Mouse (Mus musculus) liver, embryonic 11.5 days (tissue): Measurements from ENCODE around the gene BC035044. TPM values are rescaled to one million over a fixed set of nuclear protein-coding genes. Genes with fewer than 3 reads are reported as not detected.
"Not testable (repeated sequence)": the region's sequence is repeated elsewhere in the genome, so short reads cannot be mapped to it uniquely, and the experiment has no call there.

Source experiments
- ATAC-seq: fragments of 200-750 bp; cut with Nextera tagmentation; replicated peaks from 2 replicates; pipeline ENCODE4 v1.8.0; 2017; ENCODE audit warnings: moderate number of reproducible peaks, mild to moderate bottlenecking, moderate TSS enrichment, moderate library complexity; ENCODE audit not compliant: low FRiP score
- DNase-seq: peaks from one replicate; pipeline ENCODE4 v3.0.0-alpha.2; 2017; ENCODE audit warnings: low spot score
- H3K27ac ChIP-seq: fragments of 300-500 bp; sonication (generic); 2 replicates; pipeline ENCODE4 v1.5.1; 2014; ENCODE audit warnings: mild to moderate bottlenecking, low read depth, low read length, control low read depth
- H3K27me3 ChIP-seq: fragments of 300-500 bp; sonication (generic); replicated peaks from 2 replicates; pipeline ENCODE4 v1.6.1; 2014; ENCODE audit warnings: low read length, mixed read lengths; ENCODE audit not compliant: control insufficient read depth, insufficient read depth
- H3K36me3 ChIP-seq: fragments of 300-500 bp; sonication (generic); 2 replicates; pipeline ENCODE4 v1.6.1; 2014; ENCODE audit warnings: mild to moderate bottlenecking, low read length, moderate library complexity, mixed read lengths; ENCODE audit not compliant: control insufficient read depth, insufficient read depth
- H3K4me1 ChIP-seq: fragments of 300-500 bp; sonication (generic); replicated peaks from 2 replicates; pipeline ENCODE4 v1.6.1; 2014; ENCODE audit warnings: low read length, mixed read lengths; ENCODE audit not compliant: control insufficient read depth, insufficient read depth
- H3K4me2 ChIP-seq: fragments of 300-500 bp; sonication (generic); 2 replicates; pipeline ENCODE4 v1.6.1; 2014; ENCODE audit warnings: mild to moderate bottlenecking, control low read depth, moderate library complexity
- H3K4me3 ChIP-seq: fragments of 300-500 bp; sonication (generic); 2 replicates; pipeline ENCODE4 v1.5.1; 2014; ENCODE audit warnings: low read depth, low read length, control low read depth
- H3K9ac ChIP-seq: fragments of 300-500 bp; sonication (generic); 2 replicates; pipeline ENCODE4 v1.6.1; 2014; ENCODE audit warnings: low read depth, low read length, control low read depth
- H3K9me3 ChIP-seq: fragments of 300-500 bp; sonication (generic); 2 replicates; pipeline ENCODE4 v1.6.1; 2016; ENCODE audit warnings: low read length, inconsistent platforms, mixed read lengths; ENCODE audit not compliant: control insufficient read depth
- WGBS: fragments of 180-500 bp; shearing (Covaris S2); extraction: QIAGEN DNeasy Blood & Tissue Kit; methylation state at CpG from one replicate; pipeline ENCODE4 v1.1.7; 2014; 5-methylcytosine and 5-hydroxymethylcytosine counted together
- polyA plus RNA-seq: library from polyadenylated mRNA; unstranded; fragments of >200 nt; fragmentation: Nextera tagmentation; extraction: Ambion mirVana; gene quantifications from 2 replicates; pipeline ENCODE4 v1.2.1, GENCODE M21; 2014

BC035044 gene
- polyA plus RNA-seq, 1 experiment from 2014 or later: 5.3 TPM

DNA sequence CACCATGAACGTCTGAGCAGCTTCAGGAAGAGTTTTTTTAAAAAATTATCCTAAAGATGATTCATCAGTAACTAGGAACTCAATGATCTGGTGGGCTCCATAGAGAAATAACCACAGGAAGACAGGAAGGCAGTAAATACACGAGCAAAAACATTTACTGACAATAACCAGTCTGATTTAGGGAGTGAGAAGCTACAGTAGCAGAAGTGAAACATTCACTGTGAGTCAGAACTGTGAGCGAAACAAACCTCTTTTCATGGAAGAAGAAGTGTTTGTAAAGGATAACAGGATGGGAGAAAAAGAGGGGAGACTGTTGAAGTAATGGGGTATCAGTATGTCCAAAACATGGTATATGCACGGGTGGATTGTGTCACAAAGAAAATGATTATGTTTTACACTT is 61.1 kb downstream of the BC035044 start:
- H3K4me1 ChIP-seq: no peaks in the 10 kb centered on the region
- ATAC-seq: no peak
- 55% methylated on average over 4 of the region's 4 CpGs for WGBS

DNA sequence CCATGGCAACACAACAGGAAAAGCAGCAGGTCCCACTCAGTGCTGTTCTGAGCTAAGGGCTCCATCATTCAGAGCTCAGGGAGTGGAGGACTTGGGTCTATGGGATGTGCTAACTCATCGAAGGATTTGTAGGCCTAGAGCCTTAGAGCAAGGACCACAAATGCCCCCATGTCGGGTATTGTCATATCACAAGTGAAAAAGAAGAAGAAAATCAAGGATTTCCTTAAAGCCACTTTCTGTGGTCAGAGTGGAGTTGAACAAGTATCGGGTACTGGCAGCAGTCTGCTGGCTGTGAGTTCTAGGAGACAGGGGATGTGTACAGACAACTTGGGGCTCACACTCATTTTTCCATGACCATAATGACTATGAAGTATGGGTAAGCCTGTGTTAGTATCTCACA is 64.1 kb downstream of the BC035044 start:
- H3K9me3 ChIP-seq: no peaks in the 10 kb centered on the region
- no peak overlapping the region for H3K27ac ChIP-seq
- DNase-seq (no peak), ATAC-seq (no peak)
- no peak overlapping the region for H3K9ac ChIP-seq
- no peaks in the 10 kb centered on the region for H3K4me1 ChIP-seq
- no peaks in the 10 kb centered on the region for H3K27me3 ChIP-seq
- H3K4me2 ChIP-seq: no peak overlapping the region
- no peak overlapping the region for H3K4me3 ChIP-seq
- 79% methylated on average over 3 of the region's 3 CpGs for WGBS
- no peaks in the 10 kb centered on the region for H3K36me3 ChIP-seq

More for the DNA sequence above, 61.1 kb downstream of the BC035044 start:
- H3K27me3 ChIP-seq: no peaks in the 10 kb centered on the region
- no peak overlapping the region for H3K27ac ChIP-seq
- no peak overlapping the region for H3K4me2 ChIP-seq
- H3K36me3 ChIP-seq: no peaks in the 10 kb centered on the region
- DNase-seq: no peak
- no peak overlapping the region for H3K9ac ChIP-seq
- H3K9me3 ChIP-seq: no peaks in the 10 kb centered on the region
- H3K4me3 ChIP-seq: no peak overlapping the region

DNA sequence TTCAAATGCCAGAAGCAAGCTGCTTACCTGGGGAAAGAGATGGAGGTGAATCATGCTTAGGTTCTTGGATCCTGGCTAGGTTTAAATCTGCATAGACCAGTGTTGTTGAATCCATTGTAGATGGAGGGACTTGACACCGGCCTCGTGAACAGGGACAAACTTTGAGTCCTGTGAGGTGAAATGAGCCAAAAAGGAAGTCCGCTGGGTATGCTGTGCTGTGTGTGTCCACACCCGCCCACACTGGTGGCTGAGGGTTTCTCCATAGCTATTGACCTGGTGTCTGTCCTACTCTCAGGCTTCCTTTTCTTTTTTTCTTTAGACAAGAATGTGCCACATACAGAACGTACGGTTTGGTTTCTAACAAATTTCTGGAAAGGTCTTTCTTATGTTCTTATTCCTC is 64.8 kb downstream of the BC035044 start, which contains the start of the genes Gm44511 and Klrb1b:
TSS of gene Gm44511 (minus strand) at position 184 of the 400 bp plus-strand sequence.
TSS of gene Klrb1b (minus strand) at position 200 of the 400 bp plus-strand sequence.
- Histone ChIP-seq H3K4me3 (no peak within 1 kb of the TSS), H3K4me1 (no peaks in the 10 kb centered on the region), H3K4me2 (no peak within 1 kb of the TSS), H3K27me3 (no peaks in the 10 kb centered on the region), H3K36me3 (no peaks in the 10 kb centered on the region), H3K9ac (no peak within 1 kb of the TSS), H3K9me3 (no peaks in the 10 kb centered on the region), H3K27ac (no peak within 1 kb of the TSS)
- DNase-seq (no peak), ATAC-seq (no peak)
- 79% methylated on average over 6 of the region's 6 CpGs for WGBS

DNA sequence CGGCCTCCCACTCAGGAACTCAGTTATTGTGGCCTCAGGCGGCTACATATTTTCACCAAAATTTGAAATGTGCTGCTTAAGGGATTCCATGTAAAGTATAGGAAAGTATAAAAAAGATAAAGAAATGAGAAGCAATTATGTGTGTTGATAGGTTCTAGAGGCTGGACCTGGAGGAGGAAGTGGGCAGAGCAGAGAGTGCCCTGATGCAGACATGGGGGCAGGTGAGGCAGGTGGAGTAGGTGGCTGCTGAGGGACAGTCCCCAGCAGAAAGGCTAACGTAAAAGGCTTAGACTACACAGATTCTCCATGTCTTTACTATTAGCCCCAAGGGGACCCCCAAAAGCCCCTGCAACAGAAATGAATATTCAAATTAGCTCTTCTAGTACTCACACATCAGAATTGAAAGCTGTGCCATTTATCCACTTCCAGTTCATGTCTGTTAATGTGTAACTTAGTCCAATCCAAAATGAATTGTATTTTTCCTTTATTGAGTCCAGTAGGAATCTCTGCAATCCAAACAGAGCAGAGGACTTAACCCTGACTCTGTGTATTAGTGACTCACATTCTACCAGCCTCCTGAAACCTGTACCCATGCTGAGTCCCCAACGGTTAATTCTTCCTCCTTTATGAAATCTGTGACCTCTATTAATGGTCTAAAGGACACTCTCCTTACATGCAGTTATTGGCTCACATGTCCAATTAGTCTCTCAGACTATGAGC is 72.7 kb downstream of the BC035044 start:
- no peak overlapping the region for H3K9ac ChIP-seq
- no peaks in the 10 kb centered on the region for H3K36me3 ChIP-seq
- 77% methylated on average over 4 of the region's 4 CpGs for WGBS
- no peak overlapping the region for H3K27ac ChIP-seq
- DNase-seq (no peak), ATAC-seq (no peak)
- no peak overlapping the region for H3K4me3 ChIP-seq
- H3K4me1 ChIP-seq: no peaks in the 10 kb centered on the region
- H3K9me3 ChIP-seq: no peaks in the 10 kb centered on the region
- no peaks in the 10 kb centered on the region for H3K27me3 ChIP-seq
- no peak overlapping the region for H3K4me2 ChIP-seq

DNA sequence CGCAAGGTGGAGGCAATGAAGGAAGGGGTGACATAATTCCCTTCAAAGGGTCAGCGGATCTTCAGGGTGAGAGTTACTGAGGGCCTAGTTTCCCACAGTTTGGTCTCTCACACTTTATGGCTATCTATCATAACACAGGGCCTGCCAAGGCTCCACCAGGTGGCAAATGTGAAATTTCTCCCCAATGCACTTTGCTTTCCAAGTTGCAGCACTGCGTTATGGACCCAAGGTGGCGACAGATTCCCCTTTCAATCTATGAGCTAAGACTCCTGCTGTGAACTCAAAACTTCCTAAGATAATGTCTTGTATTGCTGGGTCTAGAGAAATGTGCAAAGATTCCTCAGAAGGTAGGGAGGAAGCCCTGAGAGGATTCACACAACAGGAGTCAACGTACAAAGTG is 82.4 kb downstream of the BC035044 start:
- Histone ChIP-seq H3K4me3 (no peak overlapping the region), H3K36me3 (no peaks in the 10 kb centered on the region), H3K4me1 (no peaks in the 10 kb centered on the region), H3K4me2 (no peak overlapping the region), H3K9ac (no peak overlapping the region), H3K27ac (no peak overlapping the region), H3K9me3 (no peaks in the 10 kb centered on the region), H3K27me3 (no peaks in the 10 kb centered on the region)
- DNase-seq (no peak), ATAC-seq (no peak)
- WGBS: 83% methylated on average over 5 of the region's 5 CpGs

DNA sequence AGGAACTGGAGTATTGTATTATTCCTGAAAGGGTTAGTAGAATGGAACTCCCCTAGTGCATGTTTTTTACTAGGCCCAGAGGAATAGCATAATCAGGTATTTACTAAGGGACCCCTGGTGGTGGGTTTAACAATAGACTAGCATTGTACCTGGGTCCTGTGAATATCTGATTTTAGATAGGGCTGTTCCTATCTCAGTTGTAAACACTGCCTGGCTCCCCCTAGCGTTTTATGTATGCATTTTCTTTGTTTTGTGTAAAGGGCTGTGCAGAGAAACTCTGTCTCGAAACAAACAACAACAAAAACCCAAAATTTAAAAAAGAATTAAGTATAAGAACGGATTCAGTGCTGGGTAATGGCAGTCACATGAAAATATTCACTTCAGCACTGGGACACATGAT is 83.9 kb downstream of the BC035044 start:
- Histone ChIP-seq H3K4me2 (no peak overlapping the region), H3K27ac (no peak overlapping the region), H3K4me3 (no peak overlapping the region), H3K9ac (no peak overlapping the region), H3K27me3 (no peaks in the 10 kb centered on the region), H3K4me1 (no peaks in the 10 kb centered on the region), H3K36me3 (no peaks in the 10 kb centered on the region), H3K9me3 (no peaks in the 10 kb centered on the region)
- ATAC-seq: no peak
- no peak for DNase-seq
- WGBS: 65% methylated on average over 3 of the region's 3 CpGs

DNA sequence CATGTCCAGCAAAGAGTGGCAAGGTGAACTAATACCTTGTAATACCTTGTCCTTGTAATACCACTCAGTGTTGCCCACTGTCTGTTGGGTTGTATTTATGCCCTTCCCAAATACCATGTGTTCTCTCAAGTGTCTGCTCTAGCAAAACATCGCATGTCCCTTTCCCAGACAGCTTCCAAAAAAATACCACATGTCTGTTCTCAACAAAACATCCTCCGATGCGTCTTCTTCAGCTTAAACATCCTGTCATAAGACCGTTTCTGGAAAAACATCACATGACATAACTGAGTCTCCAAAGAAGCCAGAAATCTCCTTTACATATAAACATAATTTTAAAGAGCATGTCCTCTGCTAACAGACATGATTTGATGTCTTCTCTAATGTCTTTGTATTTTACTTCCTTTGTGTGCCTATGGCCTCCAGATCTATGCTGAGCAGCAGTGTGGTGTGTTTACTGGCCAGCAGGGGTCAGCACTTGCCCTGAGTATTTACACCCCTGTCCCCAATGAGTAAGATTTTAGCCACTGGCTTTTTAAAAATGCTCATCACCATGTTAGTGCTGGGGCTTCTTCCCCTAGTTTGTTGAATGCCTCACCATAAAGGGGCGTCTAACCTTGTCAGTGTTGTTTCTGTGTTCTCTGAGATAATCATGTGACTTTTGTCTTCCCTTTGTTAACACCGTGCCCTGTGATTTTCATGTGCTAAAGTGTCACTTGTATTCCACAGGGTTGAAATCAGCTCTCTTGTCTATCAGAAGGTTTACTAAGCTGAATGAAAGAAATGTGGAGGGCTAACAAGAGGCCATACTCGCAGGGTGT is 85.9 kb downstream of the BC035044 start:
- 66% methylated on average over 7 of the region's 7 CpGs for WGBS
- H3K9ac ChIP-seq, H3K27ac ChIP-seq, H3K4me1 ChIP-seq, H3K36me3 ChIP-seq, DNase-seq, H3K4me3 ChIP-seq, H3K4me2 ChIP-seq, H3K9me3 ChIP-seq, H3K27me3 ChIP-seq: not testable (repeated sequence)
- ATAC-seq: 0 out of 2 replicates have a peak, but pooled peaks have one; percentile 16

DNA sequence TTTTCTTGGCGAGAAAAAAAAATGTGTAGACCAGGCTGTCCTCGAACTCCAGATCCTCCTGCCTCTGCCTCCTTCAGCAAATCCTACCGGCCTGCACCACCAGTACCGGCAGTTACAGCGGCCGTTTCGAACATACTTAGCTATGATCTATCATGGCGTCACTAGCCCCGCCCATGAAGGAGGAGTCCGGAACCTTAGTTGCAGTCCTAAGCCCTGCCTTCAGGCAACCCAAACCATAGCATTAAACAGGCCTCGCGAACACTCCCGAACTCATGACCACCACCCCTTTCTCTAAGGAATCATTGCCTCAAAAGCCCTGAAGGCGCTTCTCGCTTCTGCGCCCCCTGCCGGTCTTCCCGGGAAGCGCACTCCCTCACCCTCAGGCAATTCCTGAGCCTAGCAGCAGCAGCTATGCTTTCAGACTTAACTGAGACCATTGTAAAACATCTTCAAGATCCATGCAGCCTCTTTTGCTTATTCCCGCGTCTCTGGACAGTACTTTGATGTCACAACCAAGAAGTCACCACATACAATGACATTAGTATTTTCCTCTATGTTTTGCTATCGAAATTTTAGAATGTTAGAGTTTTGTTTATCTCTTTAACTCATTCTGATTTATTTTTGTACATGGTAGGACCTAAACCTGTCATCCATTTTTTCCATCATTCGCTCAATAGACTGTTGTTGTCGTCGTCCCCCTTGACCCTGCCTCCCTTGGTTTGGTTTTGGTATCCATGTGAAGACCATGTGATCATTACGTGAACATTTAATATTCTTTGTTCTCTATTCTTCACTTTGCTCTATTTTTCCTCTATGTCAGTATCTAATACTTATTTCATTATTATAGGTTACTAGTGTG is 87.7 kb downstream of the BC035044 start:
- H3K4me3 ChIP-seq: peak overlapping the region; percentile 47
- DNase-seq: peak; percentile 100
- no peaks in the 10 kb centered on the region for H3K36me3 ChIP-seq
- no peaks in the 10 kb centered on the region for H3K9me3 ChIP-seq
- H3K4me1 ChIP-seq: peaks cover 4% of the 10 kb centered on the region
- no peak overlapping the region for H3K27ac ChIP-seq
- H3K27me3 ChIP-seq: no peaks in the 10 kb centered on the region
- H3K4me2 ChIP-seq: peak overlapping the region; percentile 69
- no peak overlapping the region for H3K9ac ChIP-seq
- 7% methylated on average over 26 of the region's 26 CpGs for WGBS
- peak; percentile 87 for ATAC-seq
